Mouse (Mus musculus) spleen, embryonic (tissue): ENCODE measurements around the gene Glipr1l3.
"Not testable (repeated sequence)": the region's sequence is repeated elsewhere in the genome, so short reads cannot be mapped to it uniquely, and the experiment has no call there.

Source experiments
- CTCF ChIA-PET: fragments of 350-600 bp; sonication (Branson Sonifier 250); formaldehyde crosslinking; loops from one replicate; lab custom pipeline; 2022; lab: Charles Lee

Gene Glipr1l3

DNA sequence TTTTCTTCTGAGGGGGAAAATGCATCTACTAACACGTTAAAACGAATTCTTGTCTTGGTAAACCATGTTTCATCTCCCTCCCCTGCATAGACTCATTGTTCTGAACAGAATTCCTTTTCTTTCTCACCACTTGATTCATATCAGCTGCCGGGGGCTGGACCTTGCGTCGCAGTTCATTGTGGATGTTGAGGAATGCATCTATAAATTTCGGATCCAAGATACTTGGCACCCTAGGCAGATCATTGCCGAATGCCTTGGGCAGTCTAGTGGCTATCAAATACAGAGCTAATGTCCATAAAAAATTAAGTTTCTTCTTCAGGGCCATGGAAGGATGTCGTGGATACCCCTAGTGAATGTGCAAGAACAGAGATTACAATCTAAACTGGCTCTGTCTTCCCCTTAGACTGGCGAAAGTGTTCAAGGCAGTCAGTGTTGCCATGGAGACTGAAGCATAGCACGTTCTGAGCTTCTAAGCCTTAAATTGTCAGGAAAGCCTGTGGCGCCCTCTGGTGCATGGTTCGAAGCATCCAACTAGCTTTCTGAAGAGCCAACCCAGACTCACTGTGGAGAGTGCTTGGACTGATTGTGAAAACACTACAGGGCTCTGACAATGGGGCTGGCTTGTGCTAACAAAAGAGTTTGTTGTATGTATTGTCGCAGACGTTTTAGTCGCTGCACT is at the start of gene Glipr1l3:
TSS of gene Glipr1l3 (minus strand) at position 446 of the 679 bp plus-strand sequence.
- CTCF ChIA-PET: not testable (repeated sequence)

DNA sequence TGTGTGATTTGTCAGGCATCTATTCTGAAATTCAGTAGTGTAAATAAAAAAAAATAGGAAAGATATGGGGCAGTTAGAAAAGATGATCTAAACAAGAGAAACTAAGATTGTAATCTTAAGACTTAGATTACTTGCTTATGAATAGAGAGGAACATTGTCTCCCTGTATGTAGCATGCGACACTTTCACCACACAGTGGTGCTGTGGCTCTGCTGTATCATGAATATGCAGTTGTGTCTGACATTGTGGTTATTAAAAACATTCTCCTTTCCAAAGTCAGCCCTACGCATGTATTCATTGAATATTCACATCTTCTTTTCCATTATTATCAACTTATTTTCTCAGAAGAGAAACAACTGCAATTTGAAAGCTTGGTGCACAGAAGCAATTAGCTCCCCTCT is 43.3 kb upstream of the Glipr1l3 start:
- CTCF ChIA-PET: no interaction called here

DNA sequence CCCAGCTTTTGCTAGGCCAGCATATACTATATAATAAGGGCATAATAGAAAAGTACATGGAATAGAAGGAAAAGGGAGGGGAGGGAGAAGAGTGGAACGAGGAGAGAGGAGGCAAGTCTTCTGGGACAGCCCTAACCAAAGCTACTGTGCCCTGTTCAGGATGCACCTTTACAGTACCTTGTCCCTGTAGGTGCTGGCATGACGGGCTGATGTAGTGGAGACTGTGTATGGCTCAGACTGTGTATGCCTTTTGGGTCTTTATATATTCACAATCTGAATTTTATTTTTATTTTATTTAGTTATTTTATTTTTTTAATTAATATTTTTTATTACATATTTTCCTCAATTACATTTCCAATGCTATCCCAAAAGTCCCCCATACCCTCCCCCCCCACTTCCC is 33.8 kb upstream of the Glipr1l3 start:
- CTCF ChIA-PET: not testable (repeated sequence)

DNA sequence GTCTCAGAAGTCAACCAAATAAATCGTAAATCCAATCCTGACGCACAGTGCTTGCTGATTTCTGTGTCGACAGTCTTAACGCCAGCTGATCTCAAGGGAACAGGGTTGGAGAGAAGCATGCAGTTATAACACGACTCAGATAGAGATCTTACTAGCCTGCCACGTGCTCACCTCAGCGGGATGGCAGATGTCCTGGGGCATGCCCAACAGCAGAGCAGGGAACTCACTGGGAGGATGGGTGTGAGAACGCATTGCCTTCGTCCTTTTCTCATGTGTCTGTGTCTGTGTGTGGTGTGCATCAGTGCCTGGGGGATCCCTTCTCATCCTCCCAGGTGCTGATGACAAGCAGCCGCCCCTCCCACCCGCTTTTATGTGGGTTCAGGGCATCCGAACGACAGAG is 16.9 kb upstream of the Glipr1l3 start:
- CTCF ChIA-PET: not testable (repeated sequence)

DNA sequence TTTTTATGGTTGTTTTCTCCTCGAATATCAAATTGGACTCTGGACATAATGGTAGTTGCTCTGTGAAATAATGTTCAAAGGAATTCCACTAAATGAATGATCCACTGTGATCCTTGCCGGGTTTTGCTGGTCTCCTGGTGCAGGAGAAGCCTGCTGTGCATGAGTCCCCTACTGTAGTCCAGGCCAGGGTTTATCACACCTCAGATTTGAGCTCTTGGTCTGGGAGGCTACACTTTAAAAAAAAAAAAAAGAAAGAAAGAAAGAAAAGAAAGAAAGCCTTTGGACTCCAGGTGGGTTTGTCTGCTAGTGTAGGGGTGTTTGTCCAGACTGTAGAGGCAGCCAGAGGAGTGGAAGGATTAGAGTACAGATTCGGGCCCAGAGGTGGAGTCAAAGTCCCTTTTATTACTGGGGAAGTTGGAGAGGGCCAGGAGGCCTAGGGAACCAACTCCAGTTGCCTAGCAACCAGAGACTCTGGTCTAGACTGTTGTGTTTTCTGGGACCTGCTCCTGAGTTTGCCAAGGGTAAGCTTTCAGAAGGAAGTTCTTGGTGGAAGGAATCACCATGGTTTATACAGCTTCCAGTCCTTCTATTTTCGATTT is 3.1 kb upstream of the Glipr1l3 start, which contains the start of gene Caps2:
TSS of gene Caps2 (plus strand) at position 454 of the 599 bp plus-strand sequence.
- CTCF ChIA-PET: no interaction called here

DNA sequence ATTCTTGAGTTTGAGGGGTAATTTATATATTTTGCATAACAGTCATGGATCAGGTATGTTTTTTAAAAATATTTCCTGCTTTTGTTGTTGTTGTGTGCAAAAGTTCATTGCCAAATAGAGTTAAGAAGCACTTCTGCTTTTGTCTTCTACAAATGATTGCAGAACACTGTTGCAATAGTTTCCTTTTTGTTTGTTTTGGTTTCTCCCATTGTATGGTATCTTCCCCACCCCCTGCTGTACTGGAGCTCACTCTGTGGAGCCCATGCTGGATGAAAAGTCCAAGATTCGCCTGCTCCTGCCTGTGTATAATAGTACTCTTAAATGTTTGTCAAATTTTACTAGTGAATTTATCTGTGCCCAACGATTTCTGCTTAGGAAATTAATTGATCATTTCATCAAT is 20.3 kb downstream of the Glipr1l3 start:
- CTCF ChIA-PET: no interaction called here

DNA sequence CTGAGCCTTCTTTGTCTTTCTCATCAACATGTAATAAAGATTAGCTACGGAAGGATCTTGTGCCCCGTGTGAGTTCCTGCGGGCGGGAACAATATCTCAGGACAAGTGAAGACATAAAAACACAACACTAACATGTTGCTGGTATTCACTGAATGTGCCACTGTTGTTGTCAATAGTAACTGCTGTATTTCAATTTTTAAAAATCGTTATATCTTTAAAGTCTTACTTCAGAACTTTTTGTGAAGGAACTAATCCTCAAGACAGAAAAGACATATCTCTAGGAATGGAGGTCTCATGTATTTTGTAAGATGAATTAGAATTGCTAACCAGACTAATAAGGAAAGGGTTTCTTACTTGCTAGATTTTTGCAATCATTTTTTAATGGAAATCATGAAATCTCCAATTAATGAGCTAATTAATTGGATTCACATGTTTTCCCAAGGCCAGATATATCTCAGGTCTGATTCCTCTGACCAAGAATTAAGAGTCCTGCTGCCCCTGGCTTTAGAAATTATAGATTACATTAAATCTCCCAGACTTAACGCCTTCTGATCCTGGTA is 21.2 kb downstream of the Glipr1l3 start:
- CTCF ChIA-PET: no interaction called here

DNA sequence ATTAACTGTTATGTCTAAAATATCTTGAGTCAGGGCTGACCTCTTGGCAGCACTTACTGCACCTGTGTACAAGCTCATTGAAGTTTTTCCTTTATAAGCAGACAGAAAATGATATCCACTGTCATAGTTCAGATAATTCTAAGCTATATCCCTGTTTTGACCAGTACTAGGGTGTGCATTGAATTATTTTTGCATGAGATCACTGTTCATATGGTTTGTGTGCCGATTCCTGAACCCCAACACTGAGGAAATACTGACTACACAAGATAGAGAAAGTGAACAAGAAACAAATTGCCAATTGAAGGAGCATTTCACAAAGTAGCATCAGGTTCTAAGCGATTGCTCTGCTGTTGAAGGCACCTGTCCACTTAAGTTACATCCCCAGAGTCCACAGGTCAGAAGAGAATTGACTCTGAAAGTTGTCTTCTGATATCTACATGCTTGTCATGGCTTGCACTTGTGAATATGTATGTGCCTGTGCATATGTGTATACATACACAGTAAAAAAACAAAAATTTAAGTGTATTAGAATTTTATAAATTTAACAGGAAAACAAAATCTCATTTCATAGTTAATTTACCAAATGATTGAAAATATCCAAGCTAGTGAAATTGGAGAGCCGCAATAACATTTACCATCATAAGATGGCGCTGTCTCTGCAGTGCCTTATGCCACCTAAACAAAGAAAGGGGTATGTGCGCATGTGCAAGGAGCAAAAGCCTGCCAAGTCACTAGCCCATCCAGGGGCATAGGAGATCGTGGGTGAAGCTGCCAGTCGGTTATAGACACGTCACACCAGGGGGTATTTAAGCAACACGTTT is 21.9 kb downstream of the Glipr1l3 start:
- CTCF ChIA-PET: interaction anchor here (0.7 kb wide), 1 partner anchor 18 kb away, joined by 10 read pairs; no protein-coding TSS in a partner anchor

DNA sequence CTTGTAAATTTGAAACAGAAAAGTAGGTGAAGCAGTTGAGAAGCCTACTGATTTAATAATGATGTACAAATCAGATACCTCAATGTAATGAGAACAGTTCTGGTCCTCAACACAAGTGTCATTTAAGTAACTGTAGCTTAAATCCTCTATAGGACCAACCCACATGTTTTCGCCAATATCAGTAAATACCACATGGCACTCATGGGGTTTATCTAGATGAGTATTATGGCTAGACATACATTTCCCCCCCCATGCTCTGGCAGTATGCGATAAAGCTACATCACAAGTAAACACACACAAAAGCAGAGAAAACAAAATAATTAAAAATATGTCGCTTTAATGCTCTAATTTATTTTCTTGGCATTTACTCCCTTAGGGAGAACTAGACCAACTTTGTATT is 27.9 kb downstream of the Glipr1l3 start:
- CTCF ChIA-PET: interaction anchor here (0.7 kb wide), 1 partner anchor 280 kb away, joined by 3 read pairs; no protein-coding TSS in a partner anchor

DNA sequence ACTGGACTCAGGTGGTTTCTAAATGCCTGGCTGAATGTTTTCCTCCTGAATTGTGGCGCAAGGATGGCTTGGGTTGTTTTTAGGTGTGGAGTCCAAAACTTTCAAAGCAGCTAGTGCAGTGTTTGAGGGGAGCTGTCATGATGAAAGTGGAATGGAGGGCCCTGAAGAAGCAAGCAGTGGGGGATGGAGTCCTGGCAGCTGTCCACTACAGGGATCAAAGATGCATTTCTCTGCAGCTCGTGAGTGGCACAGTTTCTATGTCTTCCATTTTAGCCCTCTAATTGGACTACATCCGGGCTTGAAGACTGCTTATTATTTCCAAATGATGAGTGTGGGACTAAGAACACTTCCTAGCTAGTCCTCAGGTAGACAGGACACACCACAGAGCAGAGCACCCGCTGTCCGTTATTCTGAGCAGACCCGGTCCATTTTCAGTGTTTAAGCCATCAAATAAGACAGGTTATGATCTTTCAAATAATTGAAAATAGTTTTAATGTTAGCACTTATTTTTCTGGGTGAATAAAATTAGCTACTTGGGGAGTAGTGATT is 32.4 kb downstream of the Glipr1l3 start:
- CTCF ChIA-PET: not testable (repeated sequence)

DNA sequence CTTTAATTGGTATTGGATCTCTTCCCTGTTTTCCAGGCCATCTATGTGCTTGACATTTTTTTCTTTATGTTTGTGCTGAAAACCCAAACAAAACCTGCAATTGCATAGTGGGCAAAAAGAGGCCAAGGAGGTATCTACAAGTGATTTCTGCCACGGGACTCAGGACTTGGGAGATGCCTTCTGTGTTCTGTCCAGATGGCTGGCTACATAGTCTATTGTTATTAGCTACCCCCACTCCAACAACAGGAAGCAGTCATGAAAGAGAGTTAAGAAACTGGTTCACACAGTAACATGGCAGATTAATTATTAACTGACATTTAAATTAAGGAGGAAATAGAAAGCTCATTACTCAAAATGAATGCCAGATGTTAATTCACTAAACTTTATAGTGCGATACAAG is 35.0 kb downstream of the Glipr1l3 start:
- CTCF ChIA-PET: not testable (repeated sequence)

DNA sequence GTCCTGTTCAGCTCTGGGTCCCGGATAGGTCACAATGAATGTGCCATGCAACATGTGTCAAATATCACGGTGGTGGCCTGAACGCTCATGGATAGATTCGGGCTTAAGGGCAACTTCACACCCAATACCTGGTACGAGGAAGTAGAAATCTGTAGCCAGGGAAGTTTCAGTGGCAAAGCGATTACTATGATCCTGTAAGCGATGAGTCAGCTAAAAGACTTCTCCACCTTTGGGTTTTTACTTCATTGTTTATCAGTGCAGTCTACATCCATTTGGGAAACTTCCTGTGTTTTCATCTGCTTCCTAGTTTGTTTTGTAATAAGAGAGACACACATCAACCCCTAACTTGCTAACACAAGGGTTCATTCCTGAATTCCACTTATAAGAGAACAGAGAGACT is 49.7 kb downstream of the Glipr1l3 start:
- CTCF ChIA-PET: interaction anchor here (0.5 kb wide), 1 partner anchor 1227 kb away, joined by 3 read pairs; no protein-coding TSS in a partner anchor

DNA sequence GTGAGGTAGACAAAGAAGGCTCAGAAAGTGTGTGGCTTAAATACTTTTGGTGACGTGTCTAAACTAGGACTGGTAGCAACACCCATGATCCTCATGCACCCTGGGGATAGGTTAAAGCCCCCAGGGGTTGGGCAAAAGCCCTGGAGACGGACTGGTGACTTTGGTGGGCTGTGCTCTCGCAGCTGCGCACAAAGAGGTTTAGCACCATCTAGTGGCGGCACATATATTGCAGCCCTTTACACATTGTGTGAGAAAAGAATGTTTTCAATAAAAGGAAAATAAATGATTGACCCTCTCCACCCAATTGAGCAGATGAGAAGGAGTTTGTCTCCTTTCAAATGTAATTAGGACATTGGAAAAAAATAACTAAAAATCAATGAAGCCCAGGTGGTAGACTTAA is 54.3 kb downstream of the Glipr1l3 start:
- CTCF ChIA-PET: interaction anchor here (0.6 to 0.9 kb wide), 3 partner anchors 128 to 337 kb away, joined by 3 to 5 read pairs (median 5); no protein-coding TSS in a partner anchor
